Mouse (Mus musculus): ENCODE results near the gene Sult1a1.

DNA sequence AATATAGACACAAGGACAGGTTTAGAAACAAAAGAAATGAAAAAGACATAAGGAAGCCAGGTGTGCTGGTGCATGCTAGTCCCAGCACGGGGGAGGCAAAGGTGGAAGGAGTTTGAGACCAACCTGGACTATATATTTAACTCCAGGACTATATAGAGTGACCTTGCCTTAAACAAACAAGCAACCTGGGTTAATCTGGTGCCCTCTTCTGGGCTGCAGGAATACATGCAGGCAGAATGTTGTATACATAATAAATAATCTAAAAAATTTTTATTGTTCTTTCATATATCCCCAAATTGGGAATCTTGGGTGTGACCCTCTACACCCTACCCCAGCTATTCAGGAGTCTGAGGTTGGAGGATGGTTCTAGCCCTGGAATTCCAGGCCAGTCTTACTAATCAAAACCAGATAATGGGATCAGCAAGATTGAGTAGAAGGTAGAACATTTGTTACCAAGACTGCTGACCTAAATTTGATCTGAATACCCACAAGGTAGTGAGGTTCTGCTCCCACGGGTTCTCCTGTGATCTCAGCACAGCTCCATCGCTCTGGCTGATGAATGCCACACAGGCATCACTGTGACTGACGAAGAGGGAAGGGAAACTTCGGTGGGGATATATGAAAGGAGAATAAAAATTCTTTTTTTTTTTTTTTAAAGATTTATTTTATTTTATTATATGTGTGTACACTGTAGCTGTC lies 33.5 kb downstream of the Sult1a1 start:
- TF ChIP-seq EP300 (IDR thresholded peaks at IDR 0.05): no peak
- TF ChIP-seq CTCF (IDR thresholded peaks at IDR 0.05): peak; percentile 47

Measured in lung, postnatal 0 days (tissue).